Mouse (Mus musculus): ENCODE measurements around the gene Tlcd2. TPM values are rescaled to one million over a fixed set of nuclear protein-coding genes. Genes with fewer than 3 reads are reported as not detected.
"Not testable (repeated sequence)": the region's sequence is repeated elsewhere in the genome, so short reads cannot be mapped to it uniquely, and the experiment has no call there.

Tlcd2 gene
- polyA plus RNA-seq, 1 experiment from 2014 or later, result 13.4 TPM

DNA sequence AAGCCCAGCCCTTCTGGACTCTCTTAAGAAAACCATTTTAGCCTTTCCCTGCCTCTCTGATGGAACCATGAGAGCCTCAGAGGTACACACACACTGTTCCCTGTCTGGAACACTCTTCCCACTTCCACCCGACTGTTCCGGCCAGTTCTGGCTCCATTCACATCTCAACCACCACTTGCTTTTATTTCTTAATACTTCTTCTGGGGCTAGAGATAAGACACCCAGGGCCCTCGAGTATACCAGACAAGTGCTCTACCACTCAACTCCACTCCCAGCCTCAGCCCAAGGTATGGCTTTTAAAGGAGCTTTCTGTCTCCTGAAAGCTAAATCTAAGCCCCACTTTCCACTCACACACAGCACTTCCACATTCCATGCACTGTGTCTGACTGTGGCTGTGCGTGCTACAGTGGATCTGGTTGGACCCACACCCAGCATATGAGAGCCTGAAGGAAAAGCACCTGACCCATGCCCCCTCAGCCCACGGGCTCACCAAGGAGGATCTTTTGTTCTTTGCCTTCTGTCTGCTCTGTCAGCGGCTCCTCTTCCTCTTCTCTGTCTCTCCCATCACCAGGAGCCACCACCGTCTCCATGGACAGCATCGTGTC, 11.1 kb upstream of the Tlcd2 start:
- 70% methylated on average over 8 of the region's 8 CpGs for WGBS
- no peaks in the 10 kb centered on the region for H3K9me3 ChIP-seq (ENCODE audit: control insufficient read depth, low read length)
- H3K27ac ChIP-seq (replicated peaks in 1 of 2; ENCODE audit: control insufficient read depth in 1 of 2, insufficient read depth in 1 of 2, low read depth in 2 of 2, low read length in 2 of 2), result no peak overlapping the region
- H3K36me3 ChIP-seq (ENCODE audit: control insufficient read depth, insufficient read depth, low read length), result peaks cover 48% of the 10 kb centered on the region
- H3K4me1 ChIP-seq (ENCODE audit: control insufficient read depth in 2 of 2, insufficient read depth in 2 of 2, low read length in 2 of 2), result peaks cover 10 to 16% of the 10 kb centered on the region in 2 experiments
- H3K27me3 ChIP-seq (ENCODE audit: control insufficient read depth, insufficient read depth, low read length), result no peaks in the 10 kb centered on the region
- ATAC-seq (ENCODE audit: insufficient number of reproducible peaks, insufficient read depth, low FRiP score, low read depth), result no peak
- H3K4me2 ChIP-seq (ENCODE audit: low read length), result no peak overlapping the region
- no peak overlapping the region for H3K9ac ChIP-seq (ENCODE audit: low read length)
- no peak overlapping the region for H3K4me3 ChIP-seq (ENCODE audit: control insufficient read depth in 1 of 2, insufficient read depth in 1 of 2, low read depth in 1 of 2, low read length in 2 of 2)

GRCm38 (mm10) chr11:75450936-75451335, 10.6 kb upstream of the Tlcd2 start:
- Histone ChIP-seq H3K27me3 (ENCODE audit: control insufficient read depth, insufficient read depth, low read length) (no peaks in the 10 kb centered on the region), H3K9ac (ENCODE audit: low read length) (no peak overlapping the region), H3K4me3 (ENCODE audit: control insufficient read depth in 1 of 2, insufficient read depth in 1 of 2, low read depth in 1 of 2, low read length in 2 of 2) (no peak overlapping the region), H3K9me3 (ENCODE audit: control insufficient read depth, low read length) (no peaks in the 10 kb centered on the region), H3K27ac (replicated peaks in 1 of 2; ENCODE audit: control insufficient read depth in 1 of 2, insufficient read depth in 1 of 2, low read depth in 2 of 2, low read length in 2 of 2) (no peak overlapping the region), H3K4me2 (ENCODE audit: low read length) (no peak overlapping the region), H3K4me1 (ENCODE audit: control insufficient read depth in 2 of 2, insufficient read depth in 2 of 2, low read length in 2 of 2) (peaks cover 10 to 16% of the 10 kb centered on the region in 2 experiments), H3K36me3 (ENCODE audit: control insufficient read depth, insufficient read depth, low read length) (peaks cover 44% of the 10 kb centered on the region)
- ATAC-seq (ENCODE audit: insufficient number of reproducible peaks, insufficient read depth, low FRiP score, low read depth), result no peak
- WGBS, result 82% methylated on average over 15 of the region's 15 CpGs

DNA sequence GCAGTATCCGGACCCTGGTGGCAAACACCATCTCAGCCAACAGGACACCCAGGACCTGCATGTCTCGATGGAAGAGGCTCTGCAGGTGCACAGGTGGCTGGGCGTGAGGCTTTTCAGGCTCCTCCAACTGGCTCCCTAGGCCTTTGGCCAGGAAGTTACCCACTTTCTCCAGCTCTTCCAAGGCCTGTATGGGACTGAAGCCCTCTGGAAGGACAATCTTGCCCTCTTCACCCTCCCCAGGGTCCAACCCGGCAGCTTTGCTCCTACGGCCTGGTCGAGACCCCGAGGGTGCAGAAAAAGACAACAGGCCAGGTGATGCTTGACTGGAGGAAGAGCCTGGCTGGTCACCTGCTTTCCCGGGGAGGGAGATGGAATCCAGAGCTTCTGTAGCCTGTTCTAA, 9.4 kb upstream of the Tlcd2 start:
- Histone ChIP-seq H3K27ac (replicated peaks in 1 of 2; ENCODE audit: control insufficient read depth in 1 of 2, insufficient read depth in 1 of 2, low read depth in 2 of 2, low read length in 2 of 2) (no peak overlapping the region), H3K4me3 (ENCODE audit: control insufficient read depth in 1 of 2, insufficient read depth in 1 of 2, low read depth in 1 of 2, low read length in 2 of 2) (no peak overlapping the region), H3K36me3 (ENCODE audit: control insufficient read depth, insufficient read depth, low read length) (peaks cover 39% of the 10 kb centered on the region), H3K27me3 (ENCODE audit: control insufficient read depth, insufficient read depth, low read length) (no peaks in the 10 kb centered on the region), H3K9ac (ENCODE audit: low read length) (no peak overlapping the region), H3K4me2 (ENCODE audit: low read length) (no peak overlapping the region), H3K9me3 (ENCODE audit: control insufficient read depth, low read length) (no peaks in the 10 kb centered on the region), H3K4me1 (ENCODE audit: control insufficient read depth in 2 of 2, insufficient read depth in 2 of 2, low read length in 2 of 2) (peaks cover 10 to 16% of the 10 kb centered on the region in 2 experiments)
- 85% methylated on average over 8 of the region's 8 CpGs for WGBS
- ATAC-seq (ENCODE audit: insufficient number of reproducible peaks, insufficient read depth, low FRiP score, low read depth), result no peak

GRCm38 (mm10) chr11:75452812-75453557, 8.5 kb upstream of the Tlcd2 start:
- WGBS, result 89% methylated on average over 31 of the region's 31 CpGs
- H3K4me2 ChIP-seq (ENCODE audit: low read length), result no peak overlapping the region
- no peak overlapping the region for H3K4me3 ChIP-seq (ENCODE audit: control insufficient read depth in 1 of 2, insufficient read depth in 1 of 2, low read depth in 1 of 2, low read length in 2 of 2)
- H3K27ac ChIP-seq (replicated peaks in 1 of 2; ENCODE audit: control insufficient read depth in 1 of 2, insufficient read depth in 1 of 2, low read depth in 2 of 2, low read length in 2 of 2), result no peak overlapping the region
- H3K9ac ChIP-seq (ENCODE audit: low read length), result no peak overlapping the region
- no peak for ATAC-seq (ENCODE audit: insufficient number of reproducible peaks, insufficient read depth, low FRiP score, low read depth)
- H3K4me1 ChIP-seq (ENCODE audit: control insufficient read depth in 2 of 2, insufficient read depth in 2 of 2, low read length in 2 of 2), result peaks cover 10 to 16% of the 10 kb centered on the region in 2 experiments
- no peaks in the 10 kb centered on the region for H3K27me3 ChIP-seq (ENCODE audit: control insufficient read depth, insufficient read depth, low read length)
- no peaks in the 10 kb centered on the region for H3K9me3 ChIP-seq (ENCODE audit: control insufficient read depth, low read length)
- H3K36me3 ChIP-seq (ENCODE audit: control insufficient read depth, insufficient read depth, low read length), result peaks cover 31% of the 10 kb centered on the region

DNA sequence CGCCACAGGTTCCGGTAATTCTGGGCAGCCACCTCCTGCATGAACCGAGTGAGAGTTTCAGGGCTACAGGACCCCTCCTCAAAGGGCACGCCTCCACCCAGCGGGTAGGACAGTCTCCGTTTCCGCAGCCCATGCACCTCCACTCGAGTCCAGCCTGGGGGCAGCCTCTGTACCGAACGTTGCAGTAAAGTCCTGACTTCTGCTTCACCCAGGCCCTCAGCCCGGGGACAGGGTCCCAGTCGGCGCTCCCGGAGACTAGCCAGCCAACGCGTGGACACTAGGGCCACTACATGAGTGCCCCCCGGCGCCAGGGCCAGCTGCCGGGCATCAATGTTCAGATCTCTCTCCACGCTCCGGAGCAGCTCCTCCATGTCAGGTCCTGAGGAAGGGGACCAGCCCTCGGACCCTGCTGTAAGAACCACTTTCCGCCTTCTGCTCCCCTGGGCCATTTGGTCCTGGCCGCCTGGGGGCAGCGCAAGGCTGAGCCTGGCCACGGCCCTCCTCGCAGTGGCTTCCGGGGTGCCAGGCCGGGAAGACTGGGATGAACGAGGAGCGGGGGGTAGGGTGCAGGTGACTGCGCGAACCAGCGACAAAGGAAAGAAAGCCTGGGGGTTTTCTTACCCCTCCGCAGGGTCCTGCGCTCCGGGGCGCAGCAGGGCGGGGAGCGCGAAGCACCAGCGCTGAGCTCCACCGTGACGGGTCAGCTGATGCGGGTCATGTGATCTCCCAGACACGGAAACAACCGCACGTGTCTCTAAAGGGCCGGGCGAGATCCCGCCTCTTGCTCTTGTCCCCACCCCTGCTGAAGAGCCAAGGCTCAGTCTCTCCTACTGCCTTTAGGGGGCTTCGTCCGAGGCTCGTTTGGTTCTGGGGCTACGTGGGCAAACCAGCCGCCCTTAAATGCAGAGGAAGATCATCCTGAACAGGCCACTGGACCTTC, 7.3 kb upstream of the Tlcd2 start, which contains the start of gene Wdr81:
Gene Wdr81 (minus strand): TSS at position 727 of the 940 bp plus-strand sequence.
- Histone ChIP-seq H3K4me1 (ENCODE audit: control insufficient read depth in 2 of 2, insufficient read depth in 2 of 2, low read length in 2 of 2) (peaks cover 10 to 19% of the 10 kb centered on the region in 2 experiments), H3K9ac (ENCODE audit: low read length) (peak within 1 kb of the TSS; percentile 80), H3K9me3 (ENCODE audit: control insufficient read depth, low read length) (no peaks in the 10 kb centered on the region), H3K36me3 (ENCODE audit: control insufficient read depth, insufficient read depth, low read length) (peaks cover 18% of the 10 kb centered on the region), H3K4me2 (ENCODE audit: low read length) (peak within 1 kb of the TSS; percentile 100), H3K4me3 (ENCODE audit: control insufficient read depth in 1 of 2, insufficient read depth in 1 of 2, low read depth in 1 of 2, low read length in 2 of 2) (peak within 1 kb of the TSS; percentile 66 to 76), H3K27ac (replicated peaks in 1 of 2; ENCODE audit: control insufficient read depth in 1 of 2, insufficient read depth in 1 of 2, low read depth in 2 of 2, low read length in 2 of 2) (peak within 1 kb of the TSS; percentile 61 to 67), H3K27me3 (ENCODE audit: control insufficient read depth, insufficient read depth, low read length) (no peaks in the 10 kb centered on the region)
- 2% methylated on average over 53 of the region's 56 CpGs for WGBS
- ATAC-seq (ENCODE audit: insufficient number of reproducible peaks, insufficient read depth, low FRiP score, low read depth), result peak; percentile 89

- H3K9me3 ChIP-seq (ENCODE audit: control insufficient read depth, low read length), result no peaks in the 10 kb centered on the region
- peak overlapping the region; percentile 80 for H3K9ac ChIP-seq (ENCODE audit: low read length)
- H3K36me3 ChIP-seq (ENCODE audit: control insufficient read depth, insufficient read depth, low read length), result peaks cover 15% of the 10 kb centered on the region
- no peak for ATAC-seq (ENCODE audit: insufficient number of reproducible peaks, insufficient read depth, low FRiP score, low read depth)
- WGBS, result 75% methylated on average over 10 of the region's 10 CpGs
- peak overlapping the region; percentile 61 to 67 for H3K27ac ChIP-seq (replicated peaks in 1 of 2; ENCODE audit: control insufficient read depth in 1 of 2, insufficient read depth in 1 of 2, low read depth in 2 of 2, low read length in 2 of 2)
- peaks cover 17 to 25% of the 10 kb centered on the region in 2 experiments for H3K4me1 ChIP-seq (ENCODE audit: control insufficient read depth in 2 of 2, insufficient read depth in 2 of 2, low read length in 2 of 2)
- H3K4me2 ChIP-seq (ENCODE audit: low read length), result peak overlapping the region; percentile 100
- peak overlapping the region; percentile 66 to 76 for H3K4me3 ChIP-seq (ENCODE audit: control insufficient read depth in 1 of 2, insufficient read depth in 1 of 2, low read depth in 1 of 2, low read length in 2 of 2)
- no peaks in the 10 kb centered on the region for H3K27me3 ChIP-seq (ENCODE audit: control insufficient read depth, insufficient read depth, low read length)
Observed at GRCm38 (mm10) chr11:75455041-75455736, 6.3 kb upstream of the Tlcd2 start.

- peaks cover 13% of the 10 kb centered on the region for H3K36me3 ChIP-seq (ENCODE audit: control insufficient read depth, insufficient read depth, low read length)
- WGBS, result 88% methylated on average over 2 of the region's 2 CpGs
Observed at GRCm38 (mm10) chr11:75455971-75456370, 5.5 kb upstream of the Tlcd2 start.

More at GRCm38 (mm10) chr11:75455971-75456370, 5.5 kb upstream of the Tlcd2 start:
- H3K4me3 ChIP-seq (ENCODE audit: control insufficient read depth in 1 of 2, insufficient read depth in 1 of 2, low read depth in 1 of 2, low read length in 2 of 2); H3K4me2 ChIP-seq (ENCODE audit: low read length); H3K27me3 ChIP-seq (ENCODE audit: control insufficient read depth, insufficient read depth, low read length); H3K27ac ChIP-seq (replicated peaks in 1 of 2; ENCODE audit: control insufficient read depth in 1 of 2, insufficient read depth in 1 of 2, low read depth in 2 of 2, low read length in 2 of 2); ATAC-seq (ENCODE audit: insufficient number of reproducible peaks, insufficient read depth, low FRiP score, low read depth); H3K9ac ChIP-seq (ENCODE audit: low read length); H3K9me3 ChIP-seq (ENCODE audit: control insufficient read depth, low read length): not testable (repeated sequence)
- peaks cover 17 to 26% of the 10 kb centered on the region in 2 experiments for H3K4me1 ChIP-seq (ENCODE audit: control insufficient read depth in 2 of 2, insufficient read depth in 2 of 2, low read length in 2 of 2)
